Mouse (Mus musculus) limb, embryonic 10.5 days (tissue): ENCODE data around the gene Olig3. TPM values are rescaled to one million over a fixed set of nuclear protein-coding genes. Genes with fewer than 3 reads are reported as not detected.

Experiments used
- DNase-seq: peaks from one replicate; pipeline ENCODE4 v3.0.0-alpha.2; 2017; ENCODE audit warnings: low spot score
- H3K27ac ChIP-seq: fragments of 300-500 bp; sonication (generic); 2 replicates; pipeline ENCODE4 v1.5.1; 2016; ENCODE audit warnings: mild to moderate bottlenecking
- H3K27me3 ChIP-seq: fragments of 300-500 bp; sonication (generic); 2 replicates; pipeline ENCODE4 v1.6.1; 2016; ENCODE audit warnings: low read depth, mild to moderate bottlenecking; ENCODE audit not compliant: poor library complexity, severe bottlenecking
- H3K36me3 ChIP-seq: fragments of 300-500 bp; sonication (generic); 2 replicates; pipeline ENCODE4 v1.6.1; 2016; ENCODE audit warnings: mild to moderate bottlenecking, moderate library complexity
- H3K4me1 ChIP-seq: fragments of 300-500 bp; sonication (generic); 2 replicates; pipeline ENCODE4 v1.6.1; 2016
- H3K4me3 ChIP-seq: fragments of 300-500 bp; sonication (generic); 2 replicates; pipeline ENCODE4 v1.5.1; 2016; ENCODE audit warnings: mild to moderate bottlenecking, moderate library complexity
- H3K9me3 ChIP-seq: fragments of 300-500 bp; sonication (generic); replicated peaks from 2 replicates; pipeline ENCODE4 v1.6.1; 2016; ENCODE audit warnings: mild to moderate bottlenecking
- WGBS: fragments of 180-500 bp; shearing (Covaris S2); methylation state at CpG from one replicate; pipeline ENCODE4 v1.1.7; 2016; 5-methylcytosine and 5-hydroxymethylcytosine counted together
- polyA plus RNA-seq: library from polyadenylated mRNA; unstranded; fragments of >200 nt; fragmentation: Nextera tagmentation; extraction: Ambion mirVana; gene quantifications from 2 replicates; pipeline ENCODE4 v1.2.1, GENCODE M21; 2016

The Olig3 gene
- not detected in 2 replicates for polyA plus RNA-seq

DNA sequence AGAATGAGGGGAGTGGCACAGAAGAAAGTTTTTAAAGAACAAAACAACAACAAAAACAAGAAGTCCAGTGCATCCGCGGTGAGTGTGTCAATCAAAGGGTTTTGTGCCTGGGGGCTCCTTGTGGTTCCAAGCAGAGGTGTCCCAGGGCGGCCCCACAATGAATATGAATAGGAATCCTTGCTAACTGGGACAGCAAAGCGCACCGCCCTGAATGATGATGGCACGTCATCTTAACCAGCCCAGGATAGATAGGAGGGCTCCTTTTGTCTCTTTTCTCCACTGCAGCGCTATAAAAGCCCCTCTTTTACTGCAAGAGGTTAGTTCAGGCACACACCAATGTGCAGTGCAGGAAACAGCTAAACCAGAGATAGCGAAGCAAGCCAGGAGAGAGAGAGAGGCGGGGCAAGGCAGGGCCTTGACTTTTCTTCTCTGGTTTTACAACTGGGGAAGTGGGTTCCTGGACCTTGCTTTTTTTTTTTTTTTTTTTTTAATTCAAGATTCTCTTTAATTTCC, at the start of gene Olig3:
Gene Olig3, plus strand, starts transcription at position 463 of the 513 bp plus-strand sequence.
- Histone ChIP-seq H3K4me1 (peaks cover 20% of the 10 kb centered on the region), H3K27ac (no peak within 1 kb of the TSS), H3K4me3 (peak within 1 kb of the TSS; percentile 34), H3K9me3 (no peaks in the 10 kb centered on the region), H3K27me3 (peaks cover 100% of the 10 kb centered on the region), H3K36me3 (no peaks in the 10 kb centered on the region)
- under 1% methylated on average over 9 of the region's 9 CpGs for WGBS
- peak; percentile 46 for DNase-seq

DNA sequence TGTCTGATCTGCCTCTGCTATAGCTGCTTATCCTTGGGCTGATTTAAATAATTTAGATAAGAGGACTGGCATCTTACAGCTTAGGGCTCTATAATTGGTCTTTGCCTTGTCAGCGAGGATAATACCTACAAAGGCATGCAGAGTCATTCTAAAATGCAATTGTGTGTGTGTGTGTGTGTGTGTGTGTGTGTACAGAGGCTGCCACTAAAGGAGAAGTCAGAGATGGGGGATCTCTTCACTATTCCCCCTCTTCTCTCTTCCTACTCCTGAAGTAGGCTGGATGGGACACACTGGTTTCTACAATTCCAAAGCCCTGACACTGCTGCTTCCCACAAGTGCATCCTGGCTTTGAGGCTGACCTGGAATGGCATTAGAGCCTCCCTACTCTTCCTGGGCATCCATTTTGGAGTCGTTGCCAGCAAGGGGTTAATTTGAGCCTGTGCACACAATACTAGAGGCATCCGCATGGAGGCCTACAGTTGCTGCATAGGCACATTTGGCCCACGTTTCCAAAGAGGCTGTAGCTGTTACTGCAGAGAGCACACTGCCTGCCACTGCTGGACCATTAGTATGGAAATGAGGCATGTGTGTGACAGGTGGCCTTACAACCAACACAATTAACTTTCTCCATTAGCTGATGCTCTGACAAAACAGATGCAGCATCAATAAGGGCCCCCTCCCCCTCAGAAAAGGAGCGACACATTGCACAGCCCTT, 46.5 kb upstream of the Olig3 start:
- no peak overlapping the region for H3K4me3 ChIP-seq
- WGBS, result 39% methylated on average over 5 of the region's 5 CpGs
- no peak overlapping the region for H3K27ac ChIP-seq

DNA sequence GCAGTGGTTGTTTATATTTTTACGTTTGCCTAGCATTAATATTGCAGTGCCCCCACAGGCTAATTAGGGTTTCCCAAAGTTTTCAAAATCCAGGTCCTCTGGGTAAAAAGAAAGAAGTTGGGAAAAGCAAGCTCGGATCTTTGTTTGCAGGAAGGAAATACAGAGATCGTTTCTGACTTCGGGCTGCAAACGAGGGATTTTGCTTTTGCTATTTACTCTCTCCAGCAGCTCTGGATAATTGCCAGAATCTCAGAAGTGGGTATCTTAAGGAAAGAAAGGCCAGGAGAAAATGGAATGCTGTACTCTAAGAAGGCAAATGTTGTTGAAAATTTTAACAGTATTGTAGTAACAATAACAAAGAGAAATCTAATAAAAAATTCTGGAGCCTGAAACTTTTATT, 45.9 kb upstream of the Olig3 start:
- 65% methylated on average over 5 of the region's 5 CpGs for WGBS
- Histone ChIP-seq H3K27ac (no peak overlapping the region), H3K36me3 (no peaks in the 10 kb centered on the region), H3K27me3 (no peaks in the 10 kb centered on the region), H3K4me3 (no peak overlapping the region), H3K9me3 (no peaks in the 10 kb centered on the region), H3K4me1 (peaks cover 7% of the 10 kb centered on the region; the same call in 1 of the 2 replicates)
- DNase-seq, result no peak

More for the DNA sequence above, 46.5 kb upstream of the Olig3 start:
- Histone ChIP-seq H3K27me3 (no peaks in the 10 kb centered on the region), H3K4me1 (peaks cover 7% of the 10 kb centered on the region; the same call in 1 of the 2 replicates), H3K36me3 (no peaks in the 10 kb centered on the region), H3K9me3 (no peaks in the 10 kb centered on the region)
- no peak for DNase-seq

DNA sequence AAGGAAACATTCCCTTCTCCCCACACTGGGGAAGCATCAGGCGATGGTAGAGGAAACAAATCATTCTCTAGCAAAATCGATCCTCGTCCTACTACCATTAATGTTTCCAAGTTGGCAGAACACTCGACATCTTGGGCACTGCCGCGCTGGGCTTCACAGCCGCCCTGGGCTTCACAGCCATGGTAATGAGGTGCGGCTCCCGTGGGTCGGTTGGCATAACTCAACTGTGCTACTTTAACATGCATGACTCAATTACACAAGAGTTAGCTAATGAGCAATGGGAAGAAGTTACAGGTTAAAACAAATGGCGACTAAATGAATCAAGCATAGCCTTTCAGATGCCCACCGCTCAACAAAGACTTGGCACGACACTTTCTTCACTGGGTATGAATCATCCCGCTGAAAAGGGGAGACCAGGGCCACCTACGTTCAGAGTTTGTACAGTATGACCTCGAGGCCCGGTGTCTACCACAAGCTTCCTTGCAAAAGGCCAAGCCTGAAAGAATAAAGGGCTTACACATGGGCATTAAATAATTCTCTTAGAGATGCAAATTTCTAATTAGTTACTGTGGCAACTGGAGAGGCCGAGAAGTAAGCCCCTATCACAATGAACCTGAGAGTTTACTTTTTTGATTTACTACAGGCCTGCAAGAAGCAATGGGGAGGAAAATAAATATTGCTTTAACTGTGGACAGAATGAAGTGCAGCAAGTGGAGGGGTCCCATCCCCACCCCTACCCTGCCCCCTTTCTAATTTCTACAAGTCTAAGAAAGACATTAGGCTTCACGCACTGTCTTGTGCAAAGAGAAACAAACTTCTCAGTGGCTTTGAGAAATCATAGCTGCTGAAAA, 38.1 kb upstream of the Olig3 start:
- H3K27me3 ChIP-seq, result no peaks in the 10 kb centered on the region
- DNase-seq, result no peak
- H3K4me1 ChIP-seq, result peaks cover 6% of the 10 kb centered on the region; the same call in 1 of the 2 replicates
- H3K27ac ChIP-seq, result no peak overlapping the region
- H3K4me3 ChIP-seq, result no peak overlapping the region
- H3K9me3 ChIP-seq, result no peaks in the 10 kb centered on the region
- no peaks in the 10 kb centered on the region for H3K36me3 ChIP-seq
- 87% methylated on average over 19 of the region's 19 CpGs for WGBS

DNA sequence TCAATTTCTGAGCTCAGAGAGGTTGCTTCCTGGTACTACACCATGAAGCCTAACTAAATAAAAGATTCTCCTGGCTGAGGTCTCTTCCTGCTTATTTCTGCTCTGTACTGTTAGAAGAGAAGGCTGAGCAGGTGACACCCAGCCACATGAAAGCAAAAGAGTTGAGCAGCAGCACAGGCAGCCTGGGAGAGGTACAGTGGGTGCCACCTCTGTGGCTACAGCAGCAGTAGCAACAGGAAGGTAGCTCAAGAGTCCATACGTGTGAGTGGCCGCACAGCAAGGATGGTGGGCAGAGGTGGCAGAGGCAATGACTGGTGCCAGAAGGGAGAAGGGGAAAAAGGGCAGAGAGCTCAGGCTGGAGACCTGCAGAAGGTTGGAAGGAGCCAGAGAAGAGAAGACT, 34.6 kb upstream of the Olig3 start:
- Histone ChIP-seq H3K27ac (no peak overlapping the region), H3K4me3 (no peak overlapping the region), H3K4me1 (peaks cover 6% of the 10 kb centered on the region; the same call in 1 of the 2 replicates), H3K27me3 (no peaks in the 10 kb centered on the region), H3K36me3 (no peaks in the 10 kb centered on the region), H3K9me3 (no peaks in the 10 kb centered on the region)
- 89% methylated on average over 2 of the region's 2 CpGs for WGBS
- DNase-seq, result no peak

- no peaks in the 10 kb centered on the region for H3K9me3 ChIP-seq
- no peak overlapping the region for H3K4me3 ChIP-seq
- no peaks in the 10 kb centered on the region for H3K4me1 ChIP-seq
- no peaks in the 10 kb centered on the region for H3K36me3 ChIP-seq
- no peak overlapping the region for H3K27ac ChIP-seq
- DNase-seq, result no peak
- WGBS, result 44% methylated on average over 3 of the region's 3 CpGs
- H3K27me3 ChIP-seq, result no peaks in the 10 kb centered on the region
Observed at GRCm38 (mm10) chr10:19329191-19329777, 27.0 kb upstream of the Olig3 start.

GRCm38 (mm10) chr10:19333425-19333824, 22.9 kb upstream of the Olig3 start:
- Histone ChIP-seq H3K9me3 (no peaks in the 10 kb centered on the region), H3K27me3 (no peaks in the 10 kb centered on the region), H3K4me1 (no peaks in the 10 kb centered on the region), H3K36me3 (no peaks in the 10 kb centered on the region), H3K4me3 (no peak overlapping the region), H3K27ac (no peak overlapping the region)
- 80% methylated on average over 1 of the region's 1 CpGs for WGBS
- no peak for DNase-seq

- Histone ChIP-seq H3K27me3 (peaks cover 16% of the 10 kb centered on the region), H3K27ac (no peak overlapping the region), H3K9me3 (no peaks in the 10 kb centered on the region), H3K4me1 (no peaks in the 10 kb centered on the region), H3K4me3 (no peak overlapping the region), H3K36me3 (no peaks in the 10 kb centered on the region)
- DNase-seq, result peak; percentile 32
- 10% methylated on average over 18 of the region's 18 CpGs for WGBS
Observed at GRCm38 (mm10) chr10:19338695-19339630, 17.4 kb upstream of the Olig3 start.

DNA sequence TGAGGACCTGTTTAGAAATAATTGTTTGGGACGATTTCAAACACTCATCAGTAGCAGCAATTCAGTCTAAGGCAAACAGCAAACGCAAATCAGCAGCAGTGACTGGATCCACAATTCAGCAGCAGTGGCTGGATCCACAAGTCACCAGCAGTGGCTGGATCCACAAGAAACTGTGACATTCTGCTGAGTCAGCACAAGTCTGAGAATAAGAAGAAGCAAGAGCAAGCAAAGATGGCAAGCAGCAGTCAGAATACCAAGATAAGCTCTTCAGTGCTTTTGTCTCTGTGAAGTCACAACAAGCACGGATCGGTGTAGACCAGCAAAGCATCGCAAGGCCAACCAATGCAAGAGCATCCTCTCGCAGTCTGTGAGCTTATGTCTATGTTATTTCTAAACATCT, 12.3 kb upstream of the Olig3 start:
- H3K4me1 ChIP-seq, result no peaks in the 10 kb centered on the region
- DNase-seq, result no peak
- no peak overlapping the region for H3K27ac ChIP-seq
- no peak overlapping the region for H3K4me3 ChIP-seq
- WGBS, result 97% methylated on average over 6 of the region's 6 CpGs
- no peaks in the 10 kb centered on the region for H3K36me3 ChIP-seq
- H3K9me3 ChIP-seq, result no peaks in the 10 kb centered on the region
- peaks cover 21% of the 10 kb centered on the region for H3K27me3 ChIP-seq

- Histone ChIP-seq H3K4me3 (no peak overlapping the region), H3K27ac (no peak overlapping the region), H3K4me1 (peaks cover 10% of the 10 kb centered on the region; the same call in 1 of the 2 replicates), H3K27me3 (peaks cover 59% of the 10 kb centered on the region), H3K9me3 (no peaks in the 10 kb centered on the region), H3K36me3 (no peaks in the 10 kb centered on the region)
- peak; percentile 13 for DNase-seq
- WGBS, result 56% methylated on average over 3 of the region's 3 CpGs
Observed at GRCm38 (mm10) chr10:19349326-19349725, 7.0 kb upstream of the Olig3 start.

DNA sequence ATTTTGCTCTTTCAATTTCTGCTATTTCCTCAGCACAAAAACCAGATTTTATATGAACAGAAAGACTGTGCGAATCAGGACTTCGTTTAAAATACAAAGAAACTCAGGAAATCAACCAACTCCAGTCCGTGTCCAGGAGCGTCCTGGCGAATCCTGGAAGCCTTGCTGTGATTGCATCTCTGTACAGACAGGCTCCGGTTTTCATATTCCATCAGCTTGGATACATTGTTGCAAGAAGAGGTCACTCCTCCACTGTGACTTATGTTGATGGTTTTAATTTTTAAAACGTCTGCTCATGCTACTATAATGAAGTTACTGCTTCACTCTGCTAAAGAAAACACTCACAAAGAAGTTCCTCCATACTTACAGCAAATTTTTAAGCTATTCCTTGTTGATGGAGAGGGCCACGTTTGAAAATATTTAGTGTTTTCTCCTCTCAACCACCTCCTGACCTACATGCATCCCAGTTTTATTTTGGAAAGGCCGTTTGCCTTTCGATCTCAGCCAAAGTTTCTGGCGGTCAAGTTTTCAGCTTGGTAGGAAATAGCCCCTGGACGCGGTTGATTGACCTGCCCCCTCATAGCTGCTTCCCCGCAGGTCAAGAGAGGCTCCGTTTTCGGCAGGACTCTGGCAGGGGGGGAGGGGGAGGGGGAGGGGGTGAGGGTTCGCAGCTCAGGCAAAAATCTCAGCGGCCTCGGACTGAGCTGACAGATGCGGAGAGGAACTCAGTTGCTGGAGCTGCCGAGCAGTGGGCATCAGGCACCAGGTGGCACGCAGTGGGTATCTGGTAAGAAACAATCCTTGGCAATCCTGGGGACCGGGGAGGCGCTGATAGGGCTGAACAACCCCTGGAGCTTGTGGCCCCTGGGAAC, 4.1 kb upstream of the Olig3 start:
- Histone ChIP-seq H3K27me3 (peaks cover 88% of the 10 kb centered on the region), H3K4me3 (no peak overlapping the region), H3K36me3 (no peaks in the 10 kb centered on the region), H3K4me1 (peaks cover 18% of the 10 kb centered on the region), H3K27ac (no peak overlapping the region), H3K9me3 (no peaks in the 10 kb centered on the region)
- 1% methylated on average over 24 of the region's 24 CpGs for WGBS
- DNase-seq, result no peak
